Mouse (Mus musculus) ES-E14 (cell line): Measurements from ENCODE around the gene Xcl1.

Experiments used
- HCFC1 ChIP-seq: IDR thresholded peaks from 2 replicates; pipeline ENCODE4 v1.6.1; 2012; ENCODE audit warnings: low read length, inconsistent platforms, borderline replicate concordance; ENCODE audit not compliant: insufficient read depth
- MAFK ChIP-seq: IDR thresholded peaks from 2 replicates; pipeline ENCODE4 v1.6.1; 2014; ENCODE audit warnings: mild to moderate bottlenecking, low read depth, low read length, inconsistent platforms; ENCODE audit not compliant: insufficient read depth

DNA sequence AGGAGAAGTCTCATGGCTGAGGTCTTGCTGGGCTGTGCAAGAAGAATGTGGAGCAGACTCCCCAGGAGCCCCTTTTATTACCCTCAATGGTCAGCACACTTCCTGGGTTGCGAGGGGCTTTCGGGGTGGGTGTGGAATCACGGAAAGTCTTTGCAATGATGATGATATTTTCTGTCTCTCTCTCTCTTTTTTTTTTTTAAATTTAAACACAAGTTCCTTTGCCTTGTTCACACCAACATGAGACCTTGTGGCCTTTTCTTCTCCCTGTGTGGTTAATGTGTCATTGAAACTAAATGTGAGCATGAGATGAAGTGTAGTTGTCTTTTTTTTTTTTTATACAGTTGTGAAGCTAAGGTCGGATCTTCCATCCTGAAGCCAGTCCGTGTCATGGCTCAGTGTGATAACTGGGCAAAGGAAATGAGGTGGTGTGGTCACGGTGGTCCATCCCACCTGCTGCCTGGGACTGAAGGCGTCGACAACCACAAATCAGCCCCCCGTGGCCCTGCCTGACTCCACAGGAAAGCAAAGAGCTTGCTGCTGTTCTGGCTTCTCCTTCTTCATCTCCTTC is at the start of gene Xcl1:
- TF ChIP-seq HCFC1 (no peak), MAFK (no peak)
